Mouse (Mus musculus) CH12F3 (cell line): ENCODE data around the gene Gm17304.

Experiments
- in situ Hi-C: fragments of 300-500 bp; cut with MboI; formaldehyde crosslinking; loops from 2 replicates; pipeline ENCODE4 v1.14.3; 2020; ENCODE audit warnings: low sequenced_read_pairs

Gene Gm17304

DNA sequence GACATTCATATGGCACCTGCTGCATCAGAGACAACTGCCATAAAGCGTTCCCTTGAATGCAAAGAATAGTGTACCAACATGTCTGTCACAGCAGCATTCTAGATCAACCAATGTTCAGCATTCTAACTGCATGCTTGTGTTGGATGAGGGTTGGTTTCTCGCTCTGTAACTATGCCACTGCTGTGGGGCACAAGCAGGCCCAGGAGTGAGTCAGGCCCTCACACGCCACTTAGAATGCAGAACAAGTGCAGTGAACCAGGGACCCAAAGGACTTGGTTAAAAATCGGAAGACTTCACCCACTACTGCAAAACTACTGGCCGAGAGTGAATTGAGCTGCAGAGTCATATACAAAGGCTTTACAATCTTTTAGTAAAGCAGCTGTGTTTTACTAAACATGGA lies 13.3 kb downstream of the Gm17304 start:
- in situ Hi-C loops = no loop called here

DNA sequence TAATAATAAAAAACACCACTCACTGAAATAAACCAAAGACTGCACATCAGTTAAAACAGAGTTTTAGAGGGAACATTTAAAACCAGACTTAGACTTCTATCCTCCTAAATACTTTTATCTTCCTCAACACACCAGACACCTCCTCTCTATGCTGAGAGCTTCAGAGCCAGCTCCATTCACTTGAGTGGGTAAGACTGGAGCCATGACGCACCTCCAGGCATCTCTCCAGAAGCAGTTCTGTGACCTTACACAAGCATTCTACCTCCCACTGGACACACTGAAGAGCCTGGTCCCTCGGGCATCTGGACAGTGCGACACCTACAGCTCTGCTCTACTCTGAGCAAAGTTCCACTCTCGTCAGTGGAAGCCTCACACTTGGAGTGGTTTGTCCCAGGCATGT lies 14.4 kb downstream of the Gm17304 start:
- in situ Hi-C loops = no loop called here

DNA sequence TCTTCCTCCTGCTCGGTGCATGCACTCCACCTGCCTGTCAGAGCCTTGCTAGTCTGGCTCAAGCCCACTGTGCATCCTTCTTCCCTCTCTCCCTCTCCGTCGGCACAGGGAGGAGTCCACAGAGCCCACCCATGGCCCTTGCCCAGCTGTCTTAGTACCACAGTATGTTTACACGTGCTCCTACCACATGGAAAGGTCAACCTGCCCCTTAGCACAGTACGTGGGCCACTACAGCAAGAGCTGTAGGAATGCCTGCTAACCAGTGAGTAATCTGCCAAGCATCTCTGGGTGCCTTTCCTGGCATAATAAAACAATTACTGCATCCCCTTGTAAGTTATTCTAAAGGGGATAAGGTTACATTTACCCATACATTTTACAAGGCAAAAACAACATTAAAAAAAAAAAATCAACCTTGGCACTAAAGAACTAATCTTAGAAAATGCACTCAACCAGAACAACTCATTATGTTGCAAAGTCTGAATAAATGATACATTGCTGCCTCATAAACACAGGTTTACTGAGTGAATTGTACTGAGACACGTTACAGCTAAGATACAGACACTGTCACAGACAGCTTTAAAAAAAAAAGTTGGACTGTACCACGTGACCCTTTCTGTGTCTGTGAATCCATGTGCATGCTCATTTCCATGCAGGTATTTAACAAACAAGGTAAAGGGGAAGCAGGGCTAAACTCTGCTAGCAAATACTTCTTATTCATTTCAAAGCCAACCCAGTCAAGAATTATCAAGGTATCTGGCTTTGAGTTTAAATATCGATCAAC lies 19.7 kb downstream of the Gm17304 start:
- in situ Hi-C loops = no loop called here

DNA sequence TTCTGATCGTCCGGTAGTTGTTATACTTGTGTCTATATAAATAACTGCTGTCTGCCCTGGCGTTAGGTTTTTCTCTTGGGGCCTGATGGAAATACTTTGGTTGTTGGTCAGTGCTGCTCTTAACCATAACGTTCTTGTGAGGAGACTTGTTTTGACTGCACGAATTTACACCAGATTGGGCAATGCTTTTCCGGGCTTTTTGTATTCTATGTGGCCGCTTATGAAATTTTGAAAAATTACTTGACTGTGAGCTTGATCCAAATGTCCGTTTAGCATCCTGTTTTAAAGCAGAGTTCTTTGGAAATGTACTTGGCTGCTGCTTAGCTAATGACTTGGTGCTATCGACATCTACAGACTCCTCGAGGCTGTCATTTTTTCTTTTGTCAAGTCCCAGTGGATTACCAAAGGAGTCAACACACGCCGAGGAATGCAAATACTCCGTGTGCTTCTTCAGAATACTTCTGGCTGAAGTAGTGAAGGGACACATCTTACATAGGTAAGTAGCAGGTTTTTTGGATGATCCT lies 27.6 kb downstream of the Gm17304 start:
- in situ Hi-C loops = no loop called here

DNA sequence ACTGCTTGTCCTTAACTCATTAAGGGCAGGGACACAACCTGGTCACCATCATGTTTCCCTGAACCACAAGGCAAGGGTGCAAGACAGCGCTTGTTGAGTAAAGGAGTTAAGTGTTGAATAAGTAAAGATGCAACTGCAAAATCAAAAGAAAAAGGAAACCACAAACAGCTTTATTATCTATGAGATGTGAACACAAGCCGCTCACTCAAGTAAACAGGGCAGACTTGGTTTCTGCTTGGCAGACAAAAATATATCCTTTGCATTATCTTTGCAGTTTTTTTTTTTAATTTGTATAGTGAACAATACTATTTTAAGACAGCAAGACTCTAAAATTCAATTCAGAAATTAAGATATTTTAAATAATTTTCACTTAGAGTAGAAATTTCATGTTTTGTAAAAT lies 30.7 kb downstream of the Gm17304 start:
- in situ Hi-C loops = no loop called here

DNA sequence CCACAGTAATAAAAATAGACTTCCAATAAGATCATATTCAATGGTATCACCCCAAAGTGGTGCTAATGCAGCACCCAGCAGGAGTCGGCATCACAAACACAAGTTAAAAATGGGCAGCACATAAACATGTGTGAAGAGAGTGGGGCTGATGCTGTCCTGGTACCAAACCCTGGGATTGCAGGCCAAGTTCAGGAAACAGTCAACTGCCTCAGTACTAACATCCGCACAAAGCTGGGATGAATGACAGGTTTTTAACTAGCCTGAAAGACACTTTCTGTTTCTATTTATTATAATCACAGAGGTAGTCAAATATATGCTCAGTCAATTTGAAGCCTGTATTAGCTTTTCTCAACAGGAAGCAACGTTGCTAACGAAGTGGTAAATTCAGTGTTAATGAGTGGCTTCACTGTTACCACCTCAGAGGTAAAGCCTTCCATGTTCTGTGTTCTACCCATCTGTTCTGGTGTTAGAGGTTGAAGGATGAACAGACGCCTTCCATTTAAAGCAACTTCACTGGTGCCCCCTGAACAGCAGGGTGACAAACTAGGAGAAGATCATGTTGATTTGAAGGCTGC lies 31.4 kb downstream of the Gm17304 start:
- in situ Hi-C loops = no loop called here

DNA sequence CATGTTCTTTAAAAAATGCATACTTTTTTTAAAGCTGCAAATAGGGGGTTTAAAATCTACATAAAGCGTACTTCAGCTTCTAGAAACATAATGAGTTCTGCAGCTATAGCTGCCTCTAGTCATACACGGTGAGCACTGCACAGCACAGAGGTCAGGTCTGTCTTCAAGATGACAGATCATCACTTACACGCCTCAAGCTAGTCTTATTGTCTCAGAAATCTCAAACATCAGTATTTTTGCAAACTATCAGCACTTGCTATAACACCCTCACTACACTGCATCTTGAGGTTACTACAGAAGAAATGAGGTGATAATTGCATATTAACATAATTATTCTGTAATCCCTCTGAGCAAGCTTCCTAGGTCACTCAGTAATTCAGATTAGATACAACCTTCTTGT lies 33.0 kb downstream of the Gm17304 start:
- in situ Hi-C loops = no loop called here

DNA sequence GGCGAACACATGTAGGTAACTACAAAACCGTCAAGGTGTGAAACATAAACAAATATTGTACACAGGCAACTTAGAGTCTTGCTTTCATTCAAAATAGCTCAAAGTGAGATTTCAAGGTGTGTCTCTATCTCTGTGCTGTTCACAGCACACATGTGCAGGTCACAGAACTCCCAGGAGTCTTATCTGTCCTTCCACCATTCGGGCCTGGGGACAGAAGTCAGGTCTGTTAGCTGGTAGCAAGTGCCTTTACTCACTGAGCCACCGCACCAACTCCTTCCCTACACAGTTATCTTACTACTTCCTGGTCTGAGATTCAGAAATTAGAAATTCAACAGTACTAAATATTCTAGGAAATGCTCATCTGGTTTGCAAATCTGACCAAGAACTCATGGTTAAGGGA lies 34.5 kb downstream of the Gm17304 start:
- in situ Hi-C loops = no loop called here

DNA sequence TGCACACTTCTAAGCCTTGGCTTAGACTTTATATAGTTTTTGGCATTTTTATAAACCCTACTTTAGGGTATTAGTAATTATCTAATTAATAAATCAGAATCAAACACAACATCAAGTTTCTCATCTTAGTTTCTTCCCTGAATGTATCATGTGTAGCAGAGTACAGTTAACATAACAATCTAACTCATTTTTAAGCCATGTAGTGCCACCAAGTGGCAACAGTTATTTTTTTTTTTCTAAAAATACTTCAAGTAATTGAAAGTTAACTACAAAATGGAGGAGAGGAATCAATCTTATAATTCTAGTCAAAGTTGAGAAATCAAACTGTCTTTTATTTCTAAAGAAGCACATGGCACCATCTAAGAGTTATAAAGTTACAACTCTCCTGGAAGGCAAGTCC lies 40.5 kb downstream of the Gm17304 start:
- in situ Hi-C loops = no loop called here

DNA sequence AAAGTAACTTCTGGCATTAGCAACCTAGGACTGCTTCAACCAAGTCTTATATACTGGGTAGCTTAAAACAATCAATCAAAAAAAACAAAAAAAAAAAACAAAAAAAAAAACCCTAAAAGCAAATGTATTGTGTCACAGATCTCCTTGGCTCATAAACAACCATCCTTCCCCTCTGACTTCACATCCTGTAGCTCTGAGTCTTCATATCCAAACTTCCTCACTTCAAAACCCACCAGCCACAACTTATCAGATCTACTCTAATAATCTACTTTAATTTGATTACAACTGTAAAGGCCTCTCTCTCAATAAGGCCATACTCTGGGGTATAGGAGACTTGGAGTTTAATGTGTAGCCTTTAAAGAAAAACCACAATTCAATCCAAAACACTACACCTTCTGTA lies 41.1 kb downstream of the Gm17304 start:
- in situ Hi-C loops = no loop called here

DNA sequence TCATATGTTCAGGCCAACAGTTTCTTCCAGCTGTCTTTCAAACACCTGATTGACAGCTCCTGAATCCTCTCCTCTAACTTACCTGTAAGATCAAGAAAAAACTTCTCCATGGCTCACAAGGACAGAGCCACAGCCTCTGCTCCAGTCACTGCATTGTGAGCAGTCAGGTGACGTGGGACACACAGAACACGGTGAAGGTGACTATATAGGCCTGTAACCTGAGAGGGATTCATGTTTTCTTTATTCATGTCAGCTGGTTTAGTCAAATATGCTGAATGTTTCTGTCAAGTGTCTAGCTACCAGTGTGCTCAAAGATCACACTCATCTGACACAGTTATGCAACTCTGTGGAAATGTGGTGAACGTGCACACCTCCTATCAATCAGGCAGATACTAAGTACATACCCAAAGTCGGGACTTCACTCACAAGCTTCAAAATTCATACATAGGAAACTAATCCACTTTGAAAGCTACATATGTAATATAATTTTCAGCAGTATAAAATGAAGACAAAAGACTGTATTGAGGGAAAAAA lies 43.4 kb downstream of the Gm17304 start:
- in situ Hi-C loops = no loop called here

DNA sequence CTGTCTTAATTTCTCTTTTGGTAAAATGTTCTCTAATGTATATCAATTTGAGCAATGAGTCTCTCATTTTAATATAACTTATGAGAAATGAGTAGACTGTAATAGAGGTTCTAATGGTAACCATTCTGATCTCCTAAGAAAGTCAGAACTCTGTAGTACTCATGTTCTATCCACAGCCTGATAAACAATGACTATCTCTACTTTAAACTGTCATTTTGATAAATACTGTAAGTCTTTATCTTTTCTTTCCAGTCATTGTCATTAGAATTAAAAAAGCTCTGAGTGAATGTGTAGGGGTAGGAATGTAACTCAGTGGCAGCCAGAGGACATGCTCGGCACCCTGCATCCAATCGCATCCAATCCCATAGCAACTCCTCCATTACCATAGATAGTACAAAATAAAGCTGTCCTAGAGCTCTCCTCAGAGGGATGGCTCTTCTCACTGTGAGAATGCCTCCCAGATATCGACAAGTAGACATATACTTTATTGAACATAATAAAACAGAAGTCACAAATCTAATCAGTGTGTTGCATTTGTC lies 44.0 kb downstream of the Gm17304 start:
- in situ Hi-C loops = no loop called here
